Mouse (Mus musculus): Measurements from ENCODE around the gene Gm3415.
"Not testable (repeated sequence)": the region's sequence is repeated elsewhere in the genome, so short reads cannot be mapped to it uniquely, and the experiment has no call there.

Gm3415 gene

DNA sequence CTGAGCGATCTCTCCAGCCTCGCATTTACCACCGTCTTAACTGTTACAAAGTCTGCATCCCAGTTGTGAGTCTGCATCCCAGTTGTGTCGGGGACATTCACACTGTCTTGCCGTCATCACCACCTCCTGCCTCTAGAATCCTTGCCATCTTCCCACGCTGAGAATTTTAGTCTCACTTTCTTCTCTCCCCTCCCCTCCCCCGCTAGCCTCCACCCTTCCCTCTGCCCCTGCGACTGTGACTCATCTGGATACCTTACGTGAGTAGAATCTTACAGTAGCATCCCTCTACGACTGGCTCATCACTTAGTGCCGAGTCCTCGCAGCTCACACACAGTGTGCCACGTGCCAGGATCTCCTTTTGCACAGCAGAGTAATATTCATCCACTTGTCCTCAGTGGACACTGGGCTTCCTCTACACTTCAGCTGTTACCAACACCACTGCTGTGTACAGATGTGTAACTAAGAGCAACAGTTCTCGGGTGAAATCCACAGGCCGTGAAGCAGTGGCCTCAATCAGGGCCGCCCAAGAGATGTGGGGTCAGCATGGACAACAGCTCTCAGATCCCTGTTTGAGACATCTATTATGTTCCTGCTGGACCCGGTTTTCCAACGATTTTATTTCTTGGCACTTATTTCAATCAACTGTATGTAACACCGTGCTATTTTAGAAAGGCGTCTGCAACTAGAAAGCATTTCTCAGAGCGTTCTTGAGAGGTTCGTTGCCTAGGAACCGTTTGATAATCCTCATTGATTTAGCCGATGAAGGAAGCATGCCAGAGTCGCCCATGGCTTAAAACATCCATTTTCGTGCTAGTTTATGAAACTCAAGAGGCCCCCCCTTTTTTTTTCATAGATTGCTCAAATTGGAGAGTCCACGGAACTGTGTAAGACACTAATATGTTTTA, 42.5 kb downstream of the Gm3415 start:
- no peak for DNase-seq (ENCODE audit: inconsistent age in 2 of 2, low spot score in 1 of 2)

DNA sequence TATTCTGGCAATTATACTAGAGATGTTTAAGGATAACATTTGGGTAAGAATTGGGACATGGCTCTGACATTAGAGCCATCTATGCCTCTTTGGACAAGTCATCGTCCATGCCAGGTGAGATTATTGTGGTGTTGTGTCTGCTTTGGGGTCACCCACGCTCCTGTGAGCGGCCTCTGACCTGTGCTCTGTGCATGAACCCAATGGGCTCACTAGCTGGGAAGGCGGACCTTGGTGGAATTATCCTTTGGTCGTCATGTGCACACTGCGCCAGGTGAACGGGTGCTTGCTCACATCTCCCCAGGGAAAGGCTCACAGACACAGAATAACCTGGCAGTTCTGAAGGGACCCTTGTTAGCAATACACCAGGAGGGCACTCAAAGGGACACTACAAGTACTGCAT, 43.3 kb downstream of the Gm3415 start:
- DNase-seq (ENCODE audit: inconsistent age in 2 of 2, low spot score in 1 of 2) = not testable (repeated sequence)

DNA sequence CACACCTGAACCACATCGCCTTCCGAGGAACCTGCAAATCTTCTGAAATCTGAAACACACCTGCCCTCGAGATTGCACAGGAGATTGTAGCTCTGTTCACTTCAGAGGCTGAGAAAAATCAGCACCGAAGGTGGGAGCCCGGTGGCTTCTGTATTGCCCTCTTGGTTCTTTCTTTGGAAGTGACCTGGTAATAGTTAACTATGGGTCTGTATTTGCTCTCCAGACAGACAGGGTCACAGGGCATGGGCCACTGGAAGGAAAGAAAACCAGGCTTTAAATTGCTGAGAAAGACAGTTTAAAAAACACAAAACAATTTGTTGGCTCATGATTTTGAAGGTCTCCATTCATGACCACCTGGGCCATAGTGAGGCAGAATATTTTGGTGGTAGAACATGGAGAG, 44.0 kb downstream of the Gm3415 start:
- no peak for DNase-seq (ENCODE audit: inconsistent age in 2 of 2, low spot score in 1 of 2)

DNA sequence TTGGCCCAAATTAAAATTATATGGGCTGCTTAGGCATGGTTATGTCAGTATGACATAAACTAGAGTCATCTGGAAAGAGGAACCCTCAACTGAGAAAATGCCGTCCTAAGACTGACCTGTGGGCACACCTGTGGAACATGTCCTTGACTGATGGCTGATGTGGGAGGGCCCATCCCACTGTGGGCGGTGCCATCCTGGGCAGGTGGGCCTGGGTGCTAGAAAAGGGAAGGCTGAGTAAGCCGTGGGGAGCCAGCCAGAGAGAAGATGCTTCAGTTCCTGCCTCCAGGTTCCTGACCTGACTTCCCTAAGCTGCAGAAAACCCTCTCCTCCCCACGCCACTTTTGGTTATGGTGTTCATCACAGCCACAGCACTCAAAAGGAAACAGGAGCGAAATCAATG, 50.3 kb downstream of the Gm3415 start:
- no peak for DNase-seq (ENCODE audit: inconsistent age in 2 of 2, low spot score in 1 of 2)

DNA sequence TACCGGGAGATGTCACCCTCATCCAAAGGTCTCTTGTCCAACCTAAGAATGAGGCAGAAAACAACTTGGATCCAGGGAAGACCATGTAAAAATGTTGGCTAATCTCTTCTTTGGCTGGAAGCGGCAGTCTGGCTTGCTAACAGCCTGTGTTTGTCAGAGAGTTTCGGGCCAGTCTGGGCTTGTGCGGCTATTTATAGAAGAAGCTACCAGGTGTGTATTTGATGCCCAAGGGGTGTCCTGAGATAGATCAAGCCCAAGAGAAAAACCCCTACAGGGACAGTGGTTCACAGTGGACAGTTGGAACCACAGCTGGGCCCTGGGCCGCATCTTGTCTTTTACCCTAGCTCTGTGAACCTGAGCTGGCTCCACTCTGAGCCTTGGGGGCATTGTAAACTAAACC, 51.0 kb downstream of the Gm3415 start:
- DNase-seq (ENCODE audit: inconsistent age in 2 of 2, low spot score in 1 of 2) = no peak

DNA sequence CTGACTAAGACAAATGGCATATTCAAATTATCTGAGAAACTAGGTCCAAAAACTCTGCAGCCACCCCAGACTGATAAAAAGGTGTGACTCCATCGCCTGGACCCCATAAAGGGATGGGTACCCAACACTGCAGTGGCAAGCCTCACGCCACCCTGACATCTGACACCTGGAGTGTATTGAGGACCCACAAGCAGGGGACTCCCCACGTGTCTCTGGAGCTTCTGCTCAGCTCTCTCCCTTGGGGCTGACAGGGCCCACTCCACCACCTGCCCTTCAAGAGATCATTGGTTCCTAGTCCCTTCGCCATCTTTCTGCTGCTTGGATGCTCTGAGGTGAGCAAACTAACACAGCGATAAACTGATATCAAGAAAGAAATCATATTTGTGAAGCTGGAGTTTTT, 51.9 kb downstream of the Gm3415 start:
- no peak for DNase-seq (ENCODE audit: inconsistent age in 2 of 2, low spot score in 1 of 2)
